Mouse (Mus musculus): Measurements from ENCODE around the gene Hyls1.
A peak's percentile ranks its signal among the peaks of the same experiment; 100 is the strongest.
"Not testable (repeated sequence)": the region's sequence is repeated elsewhere in the genome, so short reads cannot be mapped to it uniquely, and the experiment has no call there.

The Hyls1 gene

DNA sequence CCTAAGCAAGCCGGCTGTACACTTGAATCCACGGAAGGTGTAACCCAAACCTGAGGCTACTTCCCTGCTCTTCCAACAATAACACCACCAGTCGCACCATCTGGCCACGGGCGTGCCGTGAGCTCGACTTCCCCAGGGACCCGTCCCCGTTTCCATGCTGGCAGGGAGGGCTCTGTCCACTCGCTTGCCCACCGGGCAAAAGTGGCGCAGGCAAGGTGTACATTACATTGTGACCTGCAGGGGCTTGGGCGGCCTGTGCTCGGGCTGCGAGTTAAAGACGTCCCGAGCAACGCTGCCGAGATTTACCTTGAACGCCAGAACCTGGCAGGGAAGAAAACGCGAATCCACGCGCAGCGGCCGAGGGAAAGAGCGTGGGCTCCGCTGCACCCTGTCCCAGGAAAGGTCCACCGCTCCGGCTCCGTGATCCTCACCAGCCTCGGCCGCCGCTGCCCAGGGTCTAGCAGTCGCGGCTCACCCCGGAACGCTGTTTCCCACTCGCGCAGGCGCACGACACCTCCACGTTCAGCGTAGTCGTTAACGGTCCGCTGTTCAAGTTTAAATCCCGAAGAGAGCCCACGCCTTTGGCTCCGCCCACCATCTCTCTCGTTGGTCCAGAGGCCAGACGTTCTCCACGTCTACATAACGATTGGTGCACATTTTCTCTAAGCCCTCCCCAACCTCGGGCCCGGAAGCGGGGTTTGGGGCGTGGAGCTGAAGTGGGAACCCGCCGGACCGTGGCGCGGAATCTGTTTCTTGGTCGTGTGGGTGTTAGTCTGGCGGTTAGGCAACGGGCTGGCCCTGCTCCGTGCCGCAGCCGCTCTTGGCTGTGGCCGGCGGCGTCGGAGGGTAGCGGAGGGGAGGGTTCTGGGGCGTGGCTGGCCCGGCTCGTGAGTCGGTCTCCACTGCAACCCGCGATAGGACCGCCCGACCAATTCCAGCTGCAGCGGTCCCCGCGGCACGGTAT, at the start of gene Hyls1, which contains the start of gene Pate2:
Gene Hyls1 (minus strand): TSS at position 828 of the 964 bp plus-strand sequence.
Gene Pate2 (plus strand): TSS at position 714 of the 964 bp plus-strand sequence.
- peak; percentile 97 for DNase-seq (ENCODE audit: low read depth)

DNA sequence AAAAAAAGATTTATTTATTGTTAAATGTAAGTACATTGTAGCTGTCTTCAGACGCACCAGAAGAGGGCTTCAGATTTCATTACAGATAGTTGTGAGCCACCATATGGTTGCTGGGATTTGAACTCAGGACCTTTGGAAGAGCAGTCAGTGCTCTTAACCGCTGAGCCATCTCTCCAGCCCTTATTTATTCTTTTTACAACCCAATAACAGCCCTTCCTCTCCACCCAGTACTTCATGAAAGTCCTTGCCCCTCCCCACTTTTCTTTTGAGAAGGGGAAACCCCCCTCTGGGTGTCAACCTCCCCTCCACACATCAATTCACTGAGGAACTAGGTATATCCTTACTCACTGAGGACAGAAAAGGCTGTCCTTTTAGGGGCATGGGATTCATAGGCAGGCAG, 46.6 kb upstream of the Hyls1 start:
- DNase-seq (ENCODE audit: low read depth) = not testable (repeated sequence)

DNA sequence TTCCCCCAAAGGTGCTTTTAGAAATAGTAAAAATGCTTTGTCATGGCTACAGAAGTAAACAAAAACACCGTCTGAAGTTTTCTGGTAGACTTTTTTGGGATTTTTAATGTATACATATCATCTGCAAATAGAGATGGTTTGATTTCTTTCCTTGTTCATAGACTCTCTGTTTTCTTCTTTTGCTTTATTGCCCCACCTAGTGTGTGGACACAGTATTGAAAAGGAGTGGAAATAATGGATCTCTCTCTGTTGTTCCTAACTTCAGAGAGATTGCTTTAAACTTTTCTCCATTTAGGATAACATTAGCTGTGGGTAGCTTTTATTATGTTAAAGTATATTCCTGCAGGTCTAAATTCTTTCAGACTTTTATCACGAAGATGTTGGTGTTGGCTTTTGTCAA, 43.8 kb upstream of the Hyls1 start:
- no peak for DNase-seq (ENCODE audit: low read depth)

DNA sequence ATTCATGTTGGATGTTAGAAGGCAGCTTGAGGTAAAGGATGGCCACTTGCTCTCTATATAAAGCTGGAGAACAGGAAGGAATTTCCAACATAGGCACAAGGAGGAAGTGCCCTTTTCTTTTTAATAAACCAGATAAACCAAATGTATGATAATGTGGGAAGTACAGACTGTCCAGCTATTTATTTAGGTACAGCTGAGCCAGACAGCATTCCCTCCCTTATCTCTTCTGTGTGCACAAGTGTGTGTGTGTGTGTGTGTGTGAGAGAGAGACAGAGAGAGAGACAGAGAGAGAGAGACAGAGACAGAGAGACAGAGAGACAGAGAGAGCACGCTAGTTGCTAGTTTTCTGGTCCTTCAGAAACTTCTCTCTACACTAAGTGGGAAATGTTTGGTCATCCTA, 41.6 kb upstream of the Hyls1 start, which contains the start of gene Pate4:
Gene Pate4 (minus strand): TSS at position 101 of the 400 bp plus-strand sequence.
- no peak for DNase-seq (ENCODE audit: low read depth)

DNA sequence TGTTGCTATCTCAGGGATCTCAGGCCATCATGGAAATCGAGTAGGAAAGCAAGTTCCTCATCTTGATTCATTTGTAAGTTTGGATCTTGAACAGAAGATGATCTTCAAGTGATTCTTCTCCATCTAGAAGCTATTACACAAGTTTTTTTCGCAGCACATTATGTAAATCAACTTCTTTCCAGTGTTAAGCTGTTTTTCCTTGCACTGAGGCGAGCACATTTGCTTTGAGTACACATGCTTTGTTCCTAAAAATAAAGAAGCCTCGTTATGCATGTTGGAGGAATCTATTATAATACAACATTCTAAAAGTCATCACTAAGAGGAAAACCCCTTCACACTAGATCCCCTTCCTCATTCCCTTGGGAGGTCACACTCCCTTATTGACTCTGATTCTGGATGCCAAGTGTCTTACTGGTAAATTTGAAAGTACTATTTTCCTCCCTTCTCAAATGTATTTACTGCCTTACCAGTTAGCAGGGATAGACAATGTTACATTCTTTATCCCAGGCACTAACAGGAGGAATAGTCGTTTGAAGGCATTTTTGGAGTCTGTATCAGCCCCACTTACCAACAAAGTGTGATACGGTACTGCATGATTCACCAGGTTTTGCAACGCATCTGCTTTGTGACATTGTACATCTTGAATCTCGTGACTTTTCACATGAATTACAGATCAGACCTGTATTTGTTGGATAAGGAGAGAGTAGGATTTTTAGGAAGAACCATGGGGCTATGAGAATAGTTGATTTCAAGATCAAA, 37.6 kb upstream of the Hyls1 start:
- no peak for DNase-seq (ENCODE audit: low read depth)

DNA sequence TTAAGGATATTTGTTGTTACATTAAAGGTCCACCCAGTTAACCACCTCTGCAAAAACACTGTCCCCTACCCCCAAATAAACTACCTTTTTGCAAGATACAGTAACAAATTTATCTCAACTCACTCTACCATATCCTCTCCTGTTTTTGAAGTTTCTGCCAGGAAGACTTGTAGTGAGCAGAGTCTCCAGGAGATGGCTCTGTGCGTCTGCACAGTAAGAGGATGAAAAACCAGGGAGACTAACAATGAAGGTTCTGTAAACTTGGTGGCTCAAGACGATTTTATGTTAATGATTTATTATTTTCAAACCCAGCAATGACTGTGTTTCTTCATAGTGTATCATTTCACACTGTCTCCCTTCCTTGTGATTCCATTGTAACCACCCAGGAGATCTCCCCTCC, 22.7 kb upstream of the Hyls1 start:
- peak; percentile 3 for DNase-seq (ENCODE audit: low read depth)

DNA sequence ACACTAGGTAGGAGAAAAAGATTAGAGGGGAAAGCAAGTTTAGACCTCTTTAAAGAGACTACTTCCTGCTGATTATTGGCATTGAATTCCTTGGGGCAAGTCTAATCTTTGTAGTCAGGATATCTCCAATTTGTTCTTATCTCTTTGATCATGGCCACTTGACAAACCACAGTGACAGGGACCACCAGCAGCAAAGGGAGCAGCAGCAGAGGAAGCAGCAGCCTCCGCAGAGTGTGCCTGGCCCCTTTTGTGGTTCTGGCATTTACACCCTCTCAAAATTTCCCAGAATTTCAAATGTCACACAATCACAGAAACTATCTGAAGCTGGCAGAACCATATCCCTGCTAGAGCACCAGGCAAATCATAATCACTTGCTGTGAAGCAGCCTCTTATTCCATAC, 17.5 kb upstream of the Hyls1 start:
- DNase-seq (ENCODE audit: low read depth) = no peak

DNA sequence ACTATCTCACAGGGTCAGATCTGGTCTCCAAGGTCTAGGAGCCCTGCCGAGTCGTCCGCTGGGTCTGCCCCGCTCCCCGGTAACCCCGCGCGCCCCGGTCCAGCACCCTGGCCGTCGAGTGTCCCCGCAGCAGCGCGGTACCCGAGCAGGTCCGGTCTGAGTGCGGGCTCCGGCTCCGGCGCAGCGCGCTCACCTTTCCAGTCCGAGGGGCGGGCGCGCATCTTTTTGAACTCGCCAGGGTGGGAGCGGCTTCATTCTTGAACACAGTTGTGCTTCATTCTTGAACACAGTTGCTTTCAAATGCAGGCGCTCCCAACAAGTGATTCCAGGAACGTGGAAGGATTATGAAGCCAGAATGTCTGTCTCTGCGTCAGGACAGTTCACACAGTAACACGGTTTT, 4.2 kb upstream of the Hyls1 start:
- DNase-seq (ENCODE audit: low read depth) = no peak

DNA sequence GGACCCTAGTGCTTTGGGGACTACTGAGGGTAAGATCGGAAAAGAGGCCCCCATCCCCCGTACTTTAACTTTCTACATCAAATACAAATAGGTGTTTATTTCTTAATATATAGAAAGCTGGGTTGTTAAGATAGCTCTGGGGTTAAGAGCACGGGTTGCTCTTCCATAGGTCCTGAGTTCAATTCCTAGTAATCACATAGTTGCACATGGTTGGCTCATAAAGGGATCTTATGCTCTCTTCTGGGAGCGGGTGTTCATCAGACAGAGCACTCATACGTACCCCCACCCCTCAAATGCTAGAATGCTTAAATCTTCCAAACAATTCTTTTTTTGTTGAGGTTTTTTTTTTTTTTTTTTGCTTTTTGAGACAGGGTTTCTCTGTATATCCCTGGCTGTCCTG, 465 bp upstream of the Hyls1 start:
- DNase-seq (ENCODE audit: low read depth) = no peak

DNA sequence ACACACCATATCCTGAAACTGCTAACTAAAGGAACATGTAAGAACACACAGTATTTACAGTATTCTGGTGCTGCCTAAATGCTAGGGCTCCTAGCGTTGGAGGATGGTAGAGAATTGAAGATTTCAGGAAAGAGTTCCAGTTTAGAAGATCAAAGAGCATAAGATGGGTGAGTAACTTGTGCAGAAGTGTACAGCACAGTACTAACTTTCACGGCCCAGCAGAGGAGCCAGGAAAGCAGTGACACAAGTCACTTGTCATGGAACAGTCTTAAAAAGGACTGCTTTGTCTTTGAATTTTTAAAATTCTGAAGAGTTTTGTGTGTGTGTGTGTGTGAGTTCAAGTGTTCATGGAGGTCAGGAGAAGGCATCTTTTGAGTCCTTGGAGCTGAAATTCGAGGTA, 2.2 kb downstream of the Hyls1 start:
- no peak for DNase-seq (ENCODE audit: low read depth)

DNA sequence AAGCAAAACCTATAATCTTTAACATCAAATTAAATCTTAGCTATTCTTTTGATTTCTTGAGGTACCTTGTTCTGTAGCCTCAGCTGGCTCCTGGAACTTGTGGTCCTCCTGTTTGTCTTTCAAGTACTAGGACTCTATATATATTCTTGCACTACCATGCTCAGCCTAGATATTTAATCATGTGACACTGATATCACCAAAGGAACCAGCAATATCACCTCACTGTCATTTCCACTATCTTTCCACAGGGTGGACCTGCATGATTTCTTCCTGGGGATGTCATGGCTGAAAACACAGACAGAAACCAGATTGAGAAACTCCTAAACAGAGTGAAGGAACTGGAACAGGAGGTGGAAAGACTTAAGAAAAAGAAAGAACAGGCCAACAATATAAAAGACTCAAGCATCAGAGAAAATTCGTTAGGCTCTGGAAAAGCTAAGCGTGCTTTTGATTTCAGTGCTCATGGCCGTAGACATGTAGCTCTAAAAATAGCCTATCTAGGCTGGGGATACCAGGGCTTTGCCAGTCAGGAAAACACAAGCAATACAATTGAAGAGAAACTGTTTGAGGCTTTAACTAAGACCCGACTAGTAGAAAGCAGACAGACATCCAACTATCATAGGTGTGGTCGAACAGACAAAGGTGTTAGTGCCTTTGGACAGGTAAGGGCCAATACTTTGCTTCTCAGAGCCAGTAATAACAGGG, 5.5 kb downstream of the Hyls1 start:
- no peak for DNase-seq (ENCODE audit: low read depth)

DNA sequence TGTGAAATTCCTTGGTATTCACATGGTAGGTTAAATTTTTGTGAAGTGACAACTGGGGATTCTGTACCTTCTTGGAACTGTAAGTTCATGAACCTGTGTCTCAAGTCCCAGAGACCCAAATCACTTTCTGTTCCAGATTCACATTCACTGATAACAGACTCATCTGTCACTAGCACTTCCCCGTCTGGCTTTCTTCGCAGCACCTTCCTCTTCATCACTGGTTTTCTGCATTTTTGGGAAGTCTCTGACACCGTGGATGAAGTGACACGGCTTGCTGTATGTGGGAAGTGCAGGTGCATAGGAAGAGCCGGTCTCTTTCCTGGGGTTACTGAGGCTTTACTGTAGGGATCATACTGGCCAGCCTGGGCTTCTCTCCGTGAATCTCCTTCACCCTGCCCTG, 8.6 kb downstream of the Hyls1 start:
- DNase-seq (ENCODE audit: low read depth) = no peak

DNA sequence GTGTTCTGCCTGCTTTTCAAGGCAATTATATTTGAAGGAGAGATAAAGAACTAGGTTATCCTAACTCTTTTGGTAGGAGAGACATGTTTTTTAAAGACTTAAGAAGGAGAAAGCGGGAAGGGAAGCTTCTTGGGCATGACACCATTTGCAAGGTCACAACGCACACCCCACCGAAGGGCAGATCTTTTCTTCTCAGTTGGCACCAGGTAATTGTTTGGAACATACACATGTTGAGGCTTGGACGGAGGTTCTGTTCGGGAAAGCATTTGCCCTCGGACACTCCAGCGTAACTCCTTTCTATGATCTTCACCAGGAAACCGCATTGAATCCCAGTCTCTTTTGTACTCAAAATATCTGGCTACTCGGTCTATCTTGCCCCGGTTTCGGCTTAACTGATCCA, 9.1 kb downstream of the Hyls1 start:
- DNase-seq (ENCODE audit: low read depth) = no peak

DNA sequence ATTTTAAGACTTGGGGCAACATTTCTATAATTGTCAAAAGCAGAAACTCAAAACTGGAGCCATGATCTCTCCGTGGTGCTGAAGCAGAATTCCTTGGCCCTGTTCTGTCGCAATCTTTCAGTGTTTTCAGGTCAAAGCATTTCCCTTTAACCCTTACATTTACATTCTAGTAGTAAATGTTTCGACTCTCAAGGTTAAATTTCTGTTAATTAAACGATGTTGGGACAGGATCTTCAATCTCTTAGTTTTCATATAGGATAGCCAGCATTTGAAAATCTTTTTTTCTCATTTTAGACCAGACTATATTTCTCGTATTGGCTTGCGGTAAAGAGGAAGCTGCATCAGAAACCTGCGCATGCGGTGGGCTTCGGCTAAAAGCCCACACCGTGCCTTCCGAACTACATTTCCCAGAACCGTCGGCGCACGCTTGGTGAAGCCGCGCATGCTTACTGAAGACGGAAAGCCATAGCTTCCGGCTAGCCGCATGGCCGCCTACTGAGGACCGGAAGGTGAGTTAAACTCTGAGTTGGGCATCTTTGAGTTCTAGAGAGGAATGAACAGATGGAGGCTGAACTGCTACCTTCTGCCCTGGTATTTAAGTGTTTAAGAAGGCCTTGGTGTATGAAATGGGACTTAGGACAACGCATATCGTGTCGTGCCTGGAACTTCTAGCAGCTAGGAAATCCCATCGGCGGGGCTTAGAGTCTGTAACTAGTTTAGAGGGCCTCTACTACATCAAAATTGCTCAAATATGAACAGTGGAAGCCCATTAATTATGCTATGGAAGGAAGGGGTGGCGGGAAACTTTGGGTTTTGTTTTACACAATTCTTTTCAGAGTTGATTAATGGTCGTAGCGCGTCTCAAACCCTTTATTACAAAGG, 10.9 kb downstream of the Hyls1 start:
- DNase-seq (ENCODE audit: low read depth) = peak; percentile 86

DNA sequence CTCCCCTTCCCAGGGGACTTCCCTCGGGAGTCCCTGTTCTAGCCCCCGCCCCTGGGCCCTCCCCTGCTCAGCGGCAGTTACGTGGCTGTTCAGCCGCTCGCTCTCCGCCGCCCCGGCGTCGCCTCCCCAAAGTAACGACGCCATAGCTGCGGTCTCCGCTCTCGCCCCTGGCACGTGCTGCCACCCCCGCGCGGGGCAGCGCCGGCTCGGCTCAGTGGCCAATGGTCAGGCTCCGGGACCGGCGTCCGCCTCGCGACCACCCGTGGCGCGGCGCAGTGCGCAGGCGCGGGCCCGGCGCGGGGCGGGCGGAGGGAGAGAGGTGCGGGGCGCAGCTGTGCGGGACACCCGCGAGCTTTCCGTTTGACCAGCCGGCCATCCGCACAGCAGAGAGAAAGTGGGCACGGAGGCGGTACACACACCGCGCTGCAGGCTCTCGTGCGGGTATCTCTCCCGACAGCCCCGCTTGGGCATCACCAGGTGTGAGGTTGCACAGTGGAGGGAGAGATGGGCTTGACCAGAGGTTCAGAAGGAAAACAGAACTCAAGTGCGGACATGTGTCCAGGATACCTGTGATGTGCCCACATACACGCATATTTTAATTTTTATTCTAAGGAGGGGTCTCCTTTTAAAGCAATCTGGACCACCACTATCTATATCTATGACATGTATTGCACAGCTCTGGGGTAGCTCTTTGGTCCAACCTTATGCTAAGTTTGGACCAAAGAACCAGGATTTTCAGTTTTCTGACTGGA, 11.8 kb downstream of the Hyls1 start, which contains the start of the genes Ddx25 and Pus3:
Gene Ddx25 (minus strand): TSS at position 272 of the 752 bp plus-strand sequence.
Gene Pus3 (plus strand): TSS at position 339 of the 752 bp plus-strand sequence.
- peak; percentile 46 for DNase-seq (ENCODE audit: low read depth)

DNA sequence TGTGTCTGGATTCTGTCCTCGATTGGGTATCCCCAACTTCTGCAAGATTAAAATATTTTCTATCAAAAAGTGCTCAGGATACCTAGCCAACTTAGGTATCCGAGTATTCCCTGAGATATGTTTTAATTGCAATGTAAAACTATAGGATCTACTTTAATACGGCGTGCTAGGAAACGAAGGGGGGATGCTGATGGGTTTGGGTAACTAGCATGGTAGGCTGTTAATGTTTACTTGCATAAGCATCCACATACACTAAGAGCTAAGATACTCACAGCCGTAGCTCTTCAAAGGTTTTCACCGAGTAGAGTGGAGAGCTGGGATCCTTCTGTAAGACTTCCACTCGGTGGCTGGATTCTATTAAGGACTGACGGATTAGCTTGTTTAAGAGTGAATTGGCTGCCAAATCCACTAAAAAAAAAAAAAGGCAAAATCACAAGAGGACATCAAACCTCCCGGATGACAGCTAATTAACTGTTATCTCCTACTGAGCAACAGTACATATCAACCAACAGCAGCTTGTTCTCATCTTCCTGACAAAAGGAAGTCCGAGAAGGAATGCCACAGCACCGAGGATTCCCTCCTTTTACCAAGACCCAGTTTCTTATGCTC, 13.6 kb downstream of the Hyls1 start:
- no peak for DNase-seq (ENCODE audit: low read depth)

DNA sequence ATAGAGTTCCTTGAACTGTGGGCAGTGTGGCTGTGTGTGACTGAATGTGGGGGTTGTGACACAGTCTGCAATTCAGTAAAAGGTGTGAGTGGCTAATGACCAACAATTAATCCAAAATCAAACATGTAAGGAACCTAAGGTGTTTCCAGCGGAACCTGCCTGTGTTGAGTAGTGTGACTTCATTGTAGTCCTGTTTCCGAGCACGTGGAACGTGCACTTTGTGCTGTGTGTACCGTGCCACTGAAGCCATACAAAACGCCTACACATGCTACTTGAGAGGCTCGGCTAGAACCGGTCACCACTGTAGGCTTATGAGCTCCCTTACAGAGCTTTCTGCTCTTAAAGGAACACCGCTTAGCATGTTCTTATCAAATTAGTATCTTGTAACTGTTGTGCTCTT, 21.7 kb downstream of the Hyls1 start:
- no peak for DNase-seq (ENCODE audit: low read depth)

DNA sequence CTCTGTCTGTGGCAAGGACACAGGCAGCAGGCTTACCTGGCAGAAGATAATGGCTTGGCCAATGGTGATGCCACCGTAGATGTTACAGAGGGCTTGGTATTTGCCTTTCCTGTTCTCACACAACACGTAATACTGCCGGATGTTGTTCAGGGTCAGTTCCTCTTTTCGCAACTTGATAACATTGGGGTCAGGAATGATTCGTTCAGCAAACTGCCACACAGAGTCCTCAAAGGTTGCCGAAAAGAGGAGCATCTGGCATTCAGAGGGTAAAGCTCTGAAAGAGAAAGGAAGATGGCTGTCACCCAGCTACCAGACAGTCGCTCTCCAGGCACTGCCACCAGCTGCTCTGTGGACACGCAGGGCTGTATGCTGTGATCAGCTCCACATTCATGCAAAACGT, 23.5 kb downstream of the Hyls1 start:
- no peak for DNase-seq (ENCODE audit: low read depth)

DNA sequence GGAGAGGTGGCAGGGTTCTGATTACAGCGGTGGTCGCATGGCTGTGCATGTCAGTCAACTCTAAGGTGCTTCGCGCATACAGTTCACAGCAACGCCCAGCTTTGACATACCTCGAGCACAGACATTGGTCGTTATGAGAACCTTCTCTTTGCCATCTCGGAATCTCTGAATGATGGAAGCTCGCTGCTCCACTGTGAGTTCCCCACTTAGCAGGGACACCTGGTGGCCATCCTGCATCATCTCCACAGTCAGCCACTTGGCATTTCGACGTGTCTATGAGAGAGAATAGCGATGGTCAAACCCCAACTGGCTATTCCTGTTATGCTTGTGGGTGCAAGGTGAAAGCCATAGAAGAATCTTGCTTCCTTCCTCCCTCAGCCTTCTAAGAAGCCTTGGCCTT, 24.5 kb downstream of the Hyls1 start:
- no peak for DNase-seq (ENCODE audit: low read depth)

DNA sequence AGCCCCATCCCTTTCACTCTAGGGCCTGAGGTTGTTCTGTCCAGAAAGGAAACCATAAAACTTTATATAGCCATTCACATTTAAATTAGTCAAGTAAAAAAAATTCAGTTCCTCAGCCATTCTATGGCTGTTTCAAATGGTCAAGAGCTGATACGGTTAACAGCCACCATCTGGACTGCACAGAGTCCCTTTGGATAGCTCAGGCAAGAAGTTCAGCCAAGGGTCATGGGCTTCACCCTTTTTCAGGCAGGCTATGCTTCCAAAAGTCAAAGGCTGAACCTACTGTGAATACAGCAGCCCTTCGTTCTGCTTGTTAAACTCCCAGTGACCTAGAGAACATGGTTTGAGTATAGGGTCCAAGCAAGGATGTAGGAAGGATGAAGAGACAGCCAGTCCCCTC, 25.5 kb downstream of the Hyls1 start:
- DNase-seq (ENCODE audit: low read depth) = no peak
